Mouse (Mus musculus) heart, adult 2 months (tissue): ENCODE results near the gene Zmynd8.

Experiments used
- CTCF ChIP-seq: fragments of 200-600 bp; IDR thresholded peaks from 2 replicates; pipeline ENCODE4 v1.8.1; 2022; ENCODE audit warnings: antibody characterized with exemption, mild to moderate bottlenecking, moderate library complexity
- EP300 ChIP-seq: fragments of 200-500 bp; IDR thresholded peaks from 2 replicates; pipeline ENCODE4 v1.6.1; 2011; ENCODE audit warnings: low read depth, low read length, control low read depth; ENCODE audit not compliant: insufficient read depth
- POLR2A ChIP-seq: fragments of 200-500 bp; IDR thresholded peaks from 2 replicates; pipeline ENCODE4 v1.6.1; 2011; ENCODE audit warnings: mild to moderate bottlenecking, low read depth, low read length, control low read depth; ENCODE audit not compliant: insufficient read depth

- TF ChIP-seq CTCF (no peak), POLR2A (no peak), EP300 (no peak)
Observed at GRCm38 (mm10) chr2:165817437-165817836, 81.4 kb downstream of the Zmynd8 start.
